Mouse (Mus musculus) adrenal gland, adult (tissue): ENCODE measurements at regions not wholly inside any gene's neighbourhood (a gene's known extent, or its start where the extent isn't known, plus 50 kb on each side); places are given as distances from the start of the nearest gene placed in this dataset.

Experiments used
- DNase-seq, 2 experiments: peaks; one replicate each; pipeline ENCODE4 v3.0.0; 2022 to 2023; ENCODE audit warnings: low spot score in 1 of 2; ENCODE audit not compliant: inconsistent age in 2 of 2

GRCm38 (mm10) chr3:147170106-147170505 is 317.9 kb downstream of the Ttll7 start:
- no peak for DNase-seq

- no peak for DNase-seq
Observed at GRCm38 (mm10) chr3:147178746-147179145, 326.6 kb downstream of the Ttll7 start.

GRCm38 (mm10) chr3:147180711-147181110 is 328.5 kb downstream of the Ttll7 start:
- no peak for DNase-seq

- DNase-seq, result peak in 1 of 2 experiments; percentile 24
Observed at GRCm38 (mm10) chr3:147181501-147182365, 329.6 kb downstream of the Ttll7 start.

- no peak for DNase-seq
Observed at GRCm38 (mm10) chr3:147182366-147182875, 330.3 kb downstream of the Ttll7 start.

- DNase-seq, result no peak
Observed at GRCm38 (mm10) chr3:147183656-147184290, 331.6 kb downstream of the Ttll7 start.

GRCm38 (mm10) chr3:147189737-147190136 is 337.6 kb downstream of the Ttll7 start:
- DNase-seq, result no peak

- DNase-seq, result peak; percentile 74 to 86
Observed at GRCm38 (mm10) chr3:147196626-147197025, 344.5 kb downstream of the Ttll7 start.

- DNase-seq, result peak; percentile 42 to 70
Observed at GRCm38 (mm10) chr3:147197215-147197614, 345.0 kb downstream of the Ttll7 start.

GRCm38 (mm10) chr3:147211127-147211940 is 359.2 kb downstream of the Ttll7 start:
- DNase-seq, result no peak

- DNase-seq, result no peak
Observed at GRCm38 (mm10) chr3:147228663-147229062, 376.5 kb downstream of the Ttll7 start.

GRCm38 (mm10) chr3:147230594-147230993 is 378.4 kb downstream of the Ttll7 start:
- DNase-seq, result no peak

- no peak for DNase-seq
Observed at GRCm38 (mm10) chr3:147238398-147238797, 386.2 kb downstream of the Ttll7 start.

GRCm38 (mm10) chr3:147240651-147241050 is 388.5 kb downstream of the Ttll7 start:
- DNase-seq, result no peak

- no peak for DNase-seq
Observed at GRCm38 (mm10) chr3:147244911-147245430, 392.8 kb downstream of the Ttll7 start.

- no peak for DNase-seq
Observed at GRCm38 (mm10) chr3:147246141-147246540, 394.0 kb downstream of the Ttll7 start.

- DNase-seq, result no peak
Observed at GRCm38 (mm10) chr3:147249466-147249865, 397.3 kb downstream of the Ttll7 start.

GRCm38 (mm10) chr3:147249906-147250305 is 397.7 kb downstream of the Ttll7 start:
- no peak for DNase-seq

- DNase-seq, result no peak
Observed at GRCm38 (mm10) chr3:147252226-147252788, 400.1 kb downstream of the Ttll7 start.

- DNase-seq, result no peak
Observed at GRCm38 (mm10) chr3:147252812-147253211, 400.6 kb downstream of the Ttll7 start.

GRCm38 (mm10) chr3:147254454-147254853 is 402.3 kb downstream of the Ttll7 start:
- no peak for DNase-seq
